Mouse (Mus musculus) kidney, postnatal 25 days (tissue): ENCODE data around the gene Nrxn3.

Source experiments
- DNase-seq, 2 experiments: peaks; one replicate each; pipeline ENCODE4 v3.0.0; 2021; ENCODE audit warnings: mixed read lengths in 2 of 2

Nrxn3 gene

DNA sequence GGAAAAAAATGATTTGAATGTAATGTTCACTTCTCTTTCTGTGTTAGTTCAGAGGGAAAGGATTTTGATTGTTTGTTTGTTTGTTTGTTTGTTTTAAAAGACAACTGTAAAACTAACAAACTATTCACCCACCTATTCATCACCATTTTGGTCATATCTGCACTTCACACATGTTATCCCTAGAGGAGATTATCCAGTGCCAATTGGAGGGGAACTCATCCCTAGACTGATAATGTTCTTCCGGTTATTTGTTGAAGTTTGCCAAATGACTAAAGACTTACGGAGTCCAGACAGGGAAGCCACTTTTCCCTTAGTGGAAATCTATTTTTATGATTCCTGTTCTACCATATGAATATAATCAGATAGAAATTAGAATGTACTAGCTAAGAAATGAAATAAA lies 831.5 kb downstream of the Nrxn3 start:
- DNase-seq: no peak

DNA sequence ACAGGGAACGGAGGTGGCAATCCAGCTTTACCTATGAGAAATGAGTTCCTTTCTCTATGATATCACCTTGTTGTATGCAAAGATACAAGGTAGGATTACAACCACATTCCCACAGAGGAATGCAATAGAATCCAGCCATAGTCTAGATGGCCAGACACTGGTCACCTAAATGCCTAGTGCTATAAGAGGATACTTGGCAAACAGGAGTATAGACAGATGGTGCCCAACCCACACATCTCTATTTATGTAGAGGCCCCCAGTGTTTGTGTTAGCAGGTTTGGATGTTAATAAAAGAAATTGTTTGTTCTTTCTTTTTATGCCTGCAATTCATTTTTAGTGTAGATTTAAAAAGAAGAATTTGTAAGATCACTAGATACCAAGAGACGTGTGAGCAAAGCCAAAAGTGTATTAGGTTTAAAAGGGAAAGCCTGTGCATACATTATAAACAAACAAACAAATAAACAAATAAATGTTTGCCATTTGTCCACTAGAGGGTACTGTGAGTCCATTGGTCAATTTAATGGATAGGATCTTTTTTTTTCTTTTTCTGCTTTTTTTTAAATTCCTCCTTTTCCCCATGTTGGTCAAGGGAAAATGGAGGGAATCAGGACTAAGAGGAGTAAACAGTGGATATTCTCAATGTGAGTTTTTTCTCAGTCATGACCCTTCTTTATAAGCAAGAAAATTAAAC lies 832.2 kb downstream of the Nrxn3 start:
- no peak for DNase-seq

DNA sequence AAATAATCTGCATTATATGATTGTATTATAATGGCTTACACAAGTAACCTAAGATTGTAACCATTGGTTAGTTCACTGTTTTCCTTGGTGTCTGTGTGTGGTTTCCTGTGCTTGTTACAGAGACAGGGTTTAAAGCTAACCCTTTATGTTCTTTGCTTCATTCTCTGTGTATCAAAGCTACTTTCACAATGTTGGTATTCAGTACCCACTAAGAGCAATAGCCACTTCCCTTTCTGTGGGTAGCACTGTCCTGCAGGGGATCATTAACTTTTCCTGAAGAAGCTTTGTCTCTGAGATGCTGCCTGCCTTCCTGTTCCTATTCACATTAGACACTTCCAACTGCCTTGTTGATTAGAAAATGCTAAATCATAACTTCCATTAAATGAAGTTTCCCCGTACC lies 836.2 kb downstream of the Nrxn3 start:
- DNase-seq: no peak

DNA sequence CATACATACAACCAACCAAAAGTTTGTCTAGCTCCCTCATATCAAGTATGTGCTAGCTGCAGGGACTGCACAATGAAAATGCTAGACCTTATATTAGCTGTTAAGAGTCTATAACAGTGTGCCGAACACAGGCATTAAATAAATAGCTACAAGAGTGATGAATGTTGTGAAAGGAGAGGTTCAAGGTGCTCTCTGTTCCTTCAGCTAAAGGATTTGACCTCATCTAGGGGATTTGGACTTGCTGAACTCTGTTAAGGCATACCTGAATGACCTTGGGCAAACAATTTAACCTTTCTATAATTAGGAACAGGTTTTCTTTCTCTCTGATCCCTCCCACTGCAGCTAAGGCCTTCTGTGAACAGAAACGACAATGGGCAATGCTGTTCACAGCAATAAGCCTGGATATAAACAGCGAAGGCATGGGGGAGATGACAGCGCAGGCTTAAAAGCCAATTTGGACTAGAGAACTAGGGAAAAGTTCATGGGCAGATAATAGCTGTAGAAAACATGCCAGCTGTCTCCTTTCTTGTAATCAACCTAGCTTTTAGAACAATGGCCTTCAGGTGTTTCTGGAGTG lies 839.4 kb downstream of the Nrxn3 start:
- no peak for DNase-seq

DNA sequence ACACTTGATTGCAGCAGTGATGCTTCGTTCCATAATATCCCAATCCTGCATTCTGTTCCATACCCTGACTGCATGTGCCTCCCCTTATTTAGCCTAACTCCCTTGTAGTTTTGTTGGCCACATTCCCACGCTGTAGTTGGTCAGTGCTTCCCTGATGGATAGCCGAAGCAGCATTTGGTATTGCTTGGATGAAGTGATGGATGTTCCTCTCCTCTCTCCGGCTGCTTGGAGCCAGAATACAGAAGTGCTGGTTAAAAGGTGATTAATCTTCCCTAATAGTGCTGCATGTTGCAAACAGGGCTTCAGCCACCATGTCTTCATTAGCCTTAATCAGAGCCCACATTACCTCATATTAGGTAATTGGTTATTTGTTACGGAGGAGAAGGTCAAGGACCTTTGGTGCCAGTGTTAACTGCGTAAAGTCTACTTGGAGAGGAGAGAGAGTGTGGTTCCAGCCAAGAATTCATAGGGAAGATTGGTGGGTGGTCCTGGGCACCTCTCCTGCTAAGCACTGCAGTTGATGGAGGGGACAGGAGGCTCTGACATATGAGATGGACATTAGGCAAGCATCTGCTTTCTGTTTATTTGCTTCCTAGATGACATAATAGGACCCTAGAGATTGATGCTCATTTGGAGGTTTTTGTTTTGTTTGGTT lies 846.2 kb downstream of the Nrxn3 start:
- DNase-seq: no peak

DNA sequence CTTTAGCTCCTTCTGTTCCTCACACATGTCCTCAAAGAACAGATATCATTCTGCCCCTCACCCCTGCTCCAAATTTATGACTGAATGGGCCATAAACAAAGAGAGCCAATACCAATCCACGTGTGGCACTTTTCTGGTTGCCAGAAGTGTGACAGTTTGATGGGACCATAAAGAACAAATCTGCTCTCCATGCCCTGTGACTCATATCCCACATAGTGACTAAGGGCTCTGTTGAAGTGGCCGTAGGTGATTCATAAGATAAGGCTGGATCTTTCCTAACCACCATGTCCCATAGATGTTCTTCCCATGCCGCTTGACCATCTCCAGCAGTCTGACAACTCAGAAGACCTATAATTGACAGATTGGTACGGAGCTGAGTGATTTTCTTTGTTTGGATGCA lies 869.8 kb downstream of the Nrxn3 start:
- no peak for DNase-seq

DNA sequence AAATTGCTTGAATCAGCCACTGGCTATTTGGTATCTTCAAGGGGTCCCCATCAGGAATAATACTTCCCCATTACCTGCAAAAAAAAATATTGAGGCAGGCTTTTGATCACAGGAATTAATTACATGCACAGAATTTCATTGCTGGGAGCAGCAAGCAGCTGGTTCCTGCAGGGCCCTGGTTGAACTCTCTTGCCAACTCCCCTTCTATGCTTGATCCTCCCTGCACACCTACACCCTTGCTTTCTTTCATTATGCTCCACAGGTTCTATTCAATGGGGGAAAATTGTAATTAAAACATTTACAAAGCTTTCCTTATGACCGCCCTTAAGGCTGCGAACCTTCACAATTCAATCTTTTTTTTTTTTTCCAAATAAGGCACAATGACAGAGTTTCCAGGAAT lies 891.0 kb downstream of the Nrxn3 start:
- DNase-seq: no peak

DNA sequence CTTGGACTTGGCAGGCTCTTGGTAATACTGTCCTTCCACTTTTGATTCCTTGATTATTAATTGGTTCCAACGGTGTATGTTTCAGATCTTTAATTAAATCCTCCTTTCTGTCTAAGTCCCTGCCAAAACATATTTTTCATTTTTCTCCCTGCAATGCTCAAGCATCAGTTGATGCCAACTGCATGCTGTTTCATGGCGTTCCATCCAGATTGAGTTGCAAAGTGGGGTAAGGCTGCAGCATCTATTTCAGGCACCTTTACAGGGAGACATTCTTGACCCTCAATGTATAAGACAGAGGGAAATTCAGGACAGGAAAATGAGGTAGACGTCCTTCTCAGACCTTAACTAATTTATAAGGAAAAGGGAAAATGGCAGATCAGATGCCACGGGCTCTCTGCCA lies 903.1 kb downstream of the Nrxn3 start:
- DNase-seq: no peak

DNA sequence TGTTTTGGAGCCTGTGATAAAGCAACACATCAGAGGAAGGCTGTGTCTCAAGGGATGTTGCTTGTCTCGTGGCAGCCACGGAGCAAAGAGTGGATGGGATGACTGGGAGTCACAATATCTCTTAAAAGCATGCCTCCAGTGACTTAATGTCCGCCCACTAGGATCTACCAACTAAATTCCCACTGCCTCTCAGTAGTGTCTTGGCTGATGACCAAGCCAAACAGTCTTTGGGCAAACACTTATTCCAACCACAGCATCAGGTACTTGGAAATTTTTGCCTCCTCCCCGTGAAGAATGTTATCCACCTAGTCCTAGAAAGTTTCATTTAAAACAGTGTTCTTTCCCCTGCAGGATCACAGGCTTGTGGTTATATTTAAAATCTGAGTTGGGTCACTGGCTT lies 917.4 kb downstream of the Nrxn3 start:
- no peak for DNase-seq

DNA sequence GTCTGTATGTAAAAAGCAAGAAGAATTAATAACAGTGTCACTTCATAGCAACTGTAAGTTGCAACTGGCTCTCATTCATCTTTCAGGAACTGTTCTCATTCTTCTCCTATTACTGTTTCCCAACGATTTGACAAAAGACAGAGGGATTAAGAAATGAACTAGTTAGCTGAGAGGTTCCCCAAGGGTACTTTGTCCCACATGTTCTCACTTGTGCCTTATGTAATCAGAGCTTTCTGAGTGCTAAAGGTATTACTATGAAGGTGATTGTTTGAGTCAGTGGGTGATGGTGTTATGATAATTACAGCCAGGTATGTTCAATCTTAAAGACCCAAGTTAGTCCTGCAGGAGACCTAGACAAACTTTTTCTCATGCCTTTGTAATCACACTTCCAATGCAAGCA lies 918.8 kb downstream of the Nrxn3 start:
- no peak for DNase-seq

DNA sequence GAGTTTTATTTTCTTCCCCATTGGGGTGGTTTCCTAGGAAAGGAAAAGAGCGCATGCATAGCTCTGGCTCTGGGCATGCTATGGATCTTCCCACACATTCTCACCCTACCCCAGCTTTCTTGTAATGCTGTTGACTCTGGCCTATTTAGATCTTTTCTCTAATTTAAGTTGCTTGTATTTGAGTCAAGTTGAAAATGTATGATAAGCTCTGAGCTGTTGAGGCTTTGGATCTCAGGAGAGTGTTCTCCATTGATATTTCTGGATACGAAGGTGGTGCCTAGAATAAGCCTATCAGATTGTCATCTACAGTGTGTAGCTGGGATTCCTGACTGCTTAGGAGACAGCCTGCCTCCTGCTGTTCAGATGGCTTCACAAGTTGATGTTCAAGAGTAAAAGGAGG lies 930.5 kb downstream of the Nrxn3 start:
- DNase-seq: no peak

DNA sequence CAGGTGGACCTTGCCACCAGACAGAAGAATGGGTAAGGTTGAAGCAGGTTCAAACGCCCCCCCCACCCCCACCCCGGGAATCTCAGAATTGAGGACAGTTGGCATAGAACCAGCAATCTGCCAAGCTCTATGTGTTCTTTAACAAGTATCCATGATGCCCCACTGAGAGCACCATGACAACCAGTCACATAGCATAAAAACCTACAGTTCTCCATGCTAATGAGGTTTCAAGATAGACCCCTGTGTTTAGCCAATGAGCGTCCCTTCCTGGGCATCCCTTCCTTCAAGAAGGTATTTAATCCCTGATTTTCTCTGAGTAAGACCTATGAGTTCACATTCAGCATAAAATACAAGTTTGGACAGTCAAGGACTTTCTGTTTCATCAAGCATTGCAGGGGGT lies 938.5 kb downstream of the Nrxn3 start:
- DNase-seq: no peak

DNA sequence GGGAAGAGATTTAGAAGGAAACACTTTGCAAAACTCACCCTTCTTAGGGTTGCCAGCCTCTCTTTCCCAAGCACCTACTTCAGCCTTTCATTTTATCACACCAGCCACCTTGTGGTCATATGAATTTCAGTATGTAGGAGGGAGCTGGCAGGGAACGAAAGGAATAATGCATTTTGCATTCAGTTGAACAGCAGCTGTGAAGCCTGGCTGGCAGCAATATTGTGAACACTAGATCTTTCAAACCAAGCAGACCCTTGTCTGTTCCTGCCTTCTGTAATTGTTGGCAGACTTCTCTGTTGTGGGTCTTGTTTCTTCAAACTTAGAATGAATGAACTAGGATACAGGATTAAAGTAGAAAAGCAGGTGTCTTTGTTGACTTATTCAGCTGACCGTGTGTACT lies 946.2 kb downstream of the Nrxn3 start:
- DNase-seq: no peak

DNA sequence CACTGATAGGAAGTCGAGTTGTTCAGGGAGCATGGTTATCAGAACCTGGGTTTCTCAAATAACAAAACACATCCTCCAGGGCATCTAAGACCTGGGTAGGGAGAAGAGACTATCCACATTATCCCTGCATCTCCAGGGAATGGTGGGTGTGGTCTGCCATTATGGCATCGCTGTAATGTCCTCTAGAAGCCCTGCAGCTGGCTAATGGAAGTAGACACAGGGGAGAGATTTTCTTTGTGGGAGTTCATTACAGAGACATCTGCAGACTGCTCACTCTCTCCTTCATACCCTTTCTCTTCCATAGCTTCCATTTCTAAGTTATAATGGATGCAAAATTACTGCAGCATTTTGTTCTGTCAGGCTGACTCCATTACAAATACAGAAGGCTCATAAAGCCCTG lies 950.1 kb downstream of the Nrxn3 start:
- DNase-seq: no peak

DNA sequence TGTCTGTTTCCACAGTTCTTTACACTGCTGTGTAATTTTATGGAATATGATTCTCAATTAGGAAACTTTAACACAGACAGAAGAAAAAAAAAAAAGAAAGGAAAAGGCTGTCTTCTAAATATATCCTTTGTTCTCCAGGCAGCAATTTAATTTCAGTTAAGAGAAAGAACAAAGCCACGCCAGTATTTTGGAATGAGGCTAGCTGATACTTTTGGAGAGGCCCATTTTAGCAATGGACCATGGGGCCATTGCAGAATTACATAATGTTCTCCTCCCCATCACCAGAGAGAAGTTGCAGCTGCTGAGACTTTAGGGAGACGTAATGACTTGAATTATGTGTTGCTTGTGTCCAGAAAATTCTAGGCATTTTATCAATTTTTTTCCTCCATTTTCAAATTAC lies 963.0 kb downstream of the Nrxn3 start:
- DNase-seq: no peak

DNA sequence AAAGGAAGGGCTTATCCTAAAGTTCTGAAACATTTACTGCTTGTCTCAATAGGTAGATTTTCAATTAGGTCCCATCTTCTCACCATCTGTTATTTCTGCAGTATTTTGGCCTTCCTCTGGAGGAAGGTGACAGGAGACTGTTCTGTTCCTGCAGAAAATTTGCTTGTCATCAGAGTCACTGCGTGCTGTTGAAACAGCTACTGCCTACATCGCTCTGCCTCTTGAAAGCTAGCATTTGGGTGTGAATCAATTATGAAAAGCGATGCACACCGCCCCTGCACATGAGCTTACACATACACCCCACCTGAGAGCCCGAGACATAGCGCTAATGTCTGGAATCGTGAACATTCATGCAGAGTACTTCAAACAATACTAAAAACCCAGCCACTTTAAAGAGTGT lies 966.4 kb downstream of the Nrxn3 start:
- DNase-seq: no peak

DNA sequence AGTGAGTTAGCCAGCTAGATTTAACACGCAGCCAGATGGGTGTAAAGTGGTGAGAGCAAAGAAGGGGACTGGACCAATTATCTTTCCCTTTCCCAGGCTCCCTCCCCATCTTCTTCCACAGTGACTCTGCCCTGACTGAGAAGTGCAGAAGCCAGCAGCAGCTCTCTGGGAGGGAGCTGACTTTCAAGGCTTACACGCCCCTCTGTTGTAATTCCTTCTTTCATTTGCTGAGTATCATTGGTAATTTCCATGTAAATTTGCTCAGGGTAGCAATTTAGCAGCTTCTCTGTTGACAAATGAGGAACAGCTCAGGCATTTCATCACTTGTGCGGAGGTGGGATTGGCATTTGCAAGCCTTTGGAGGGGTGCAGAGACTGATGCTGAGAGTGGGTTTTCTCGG lies 976.8 kb downstream of the Nrxn3 start:
- no peak for DNase-seq

DNA sequence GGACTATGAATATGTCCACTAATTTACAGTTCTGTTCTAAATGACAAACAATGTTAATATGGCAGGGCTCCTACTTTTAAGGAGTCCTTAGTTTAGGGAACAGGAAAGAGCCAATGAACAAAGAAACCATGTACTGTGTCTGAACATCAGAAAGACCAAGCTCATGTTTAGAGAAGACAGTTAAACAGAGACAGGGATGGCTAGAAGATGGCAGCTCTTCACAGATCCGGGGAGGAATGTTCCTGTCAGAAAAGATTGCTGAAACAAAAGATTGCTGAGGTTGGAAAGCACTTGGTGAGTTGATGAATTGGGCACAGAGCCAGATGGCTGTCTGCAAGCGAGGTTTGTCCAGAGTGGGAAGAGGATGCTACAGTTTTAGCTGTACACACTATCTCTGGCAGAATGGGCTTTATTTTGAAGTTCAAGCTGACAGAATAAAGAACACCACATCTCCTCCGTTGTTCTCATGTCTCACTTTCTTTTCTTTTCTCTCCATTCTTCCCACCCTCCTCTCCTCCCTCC lies 978.3 kb downstream of the Nrxn3 start:
- no peak for DNase-seq

DNA sequence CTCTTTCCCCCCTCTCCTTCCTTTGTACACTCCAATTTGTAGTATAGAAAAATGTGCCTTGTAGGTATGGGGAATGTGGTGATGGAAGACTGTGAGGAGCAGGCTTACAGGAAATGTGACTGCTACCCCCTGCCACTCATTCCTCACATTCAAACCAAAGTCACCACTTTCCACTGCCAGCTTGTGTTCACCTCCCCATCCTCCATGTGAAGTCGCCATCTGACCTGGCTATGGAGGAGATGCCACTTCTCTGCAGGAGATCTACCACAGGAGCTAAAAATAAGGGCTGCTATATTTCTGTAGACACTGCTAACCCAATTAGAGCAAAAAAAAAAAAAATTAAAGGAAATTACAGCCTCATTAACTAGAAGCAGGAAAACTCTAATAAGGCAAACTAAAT lies 980.3 kb downstream of the Nrxn3 start:
- no peak for DNase-seq

DNA sequence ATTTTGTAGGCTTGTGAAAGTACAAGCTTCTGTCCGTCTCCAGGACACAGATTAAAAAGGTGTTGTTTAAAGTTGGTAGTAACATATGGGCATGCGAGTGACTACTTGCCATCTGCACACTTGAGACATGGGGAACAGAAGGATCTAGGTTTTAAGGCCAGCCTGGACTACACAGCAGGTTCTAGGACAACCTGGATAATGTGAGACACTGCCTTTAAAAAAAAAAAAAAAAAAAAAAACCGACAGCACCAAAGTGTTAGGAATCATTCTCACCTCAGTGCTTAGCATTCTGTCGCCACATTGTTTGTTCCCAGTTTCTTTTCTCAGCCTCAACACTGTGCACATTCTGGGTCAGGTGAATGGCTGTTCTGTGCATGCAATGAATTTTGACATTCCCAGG lies 985.2 kb downstream of the Nrxn3 start:
- no peak for DNase-seq

DNA sequence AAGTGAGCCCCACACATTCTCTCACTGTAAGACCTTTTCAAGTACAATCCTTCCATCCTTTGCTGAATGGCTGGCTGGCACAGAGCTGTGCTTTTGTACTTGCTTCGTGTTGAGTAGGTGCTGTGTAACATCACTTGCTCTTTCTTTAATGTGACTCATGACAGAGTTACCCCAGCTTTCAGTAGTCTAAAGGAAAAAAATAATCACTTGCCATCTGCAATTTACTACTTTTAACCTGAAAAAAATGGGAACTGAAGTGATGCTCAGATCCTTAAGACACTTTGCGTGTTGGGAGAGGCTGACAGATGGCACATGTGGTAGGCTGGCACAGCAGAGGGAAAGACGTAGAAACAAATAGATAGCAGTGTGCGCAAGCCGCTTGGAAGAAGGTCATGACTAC lies 987.8 kb downstream of the Nrxn3 start:
- no peak for DNase-seq

DNA sequence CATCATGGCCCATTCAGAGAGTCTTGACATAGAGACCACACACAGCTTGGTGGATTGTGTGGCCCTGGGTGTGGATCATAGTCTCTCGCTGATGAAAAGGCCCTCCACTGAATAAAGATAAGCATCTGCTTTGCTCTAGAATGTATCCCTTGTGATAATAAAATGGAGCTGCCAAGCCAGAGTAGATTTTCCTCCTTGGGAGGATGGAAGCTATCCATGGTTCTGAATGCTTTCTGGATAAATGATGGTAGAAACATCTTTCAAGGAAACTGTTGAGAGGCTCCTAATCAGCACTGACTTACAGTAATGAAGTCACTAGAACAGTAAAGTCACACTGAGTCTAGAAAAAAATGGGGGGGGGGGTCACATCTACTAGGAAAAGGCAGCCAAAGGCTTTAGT lies 989.1 kb downstream of the Nrxn3 start:
- DNase-seq: no peak

DNA sequence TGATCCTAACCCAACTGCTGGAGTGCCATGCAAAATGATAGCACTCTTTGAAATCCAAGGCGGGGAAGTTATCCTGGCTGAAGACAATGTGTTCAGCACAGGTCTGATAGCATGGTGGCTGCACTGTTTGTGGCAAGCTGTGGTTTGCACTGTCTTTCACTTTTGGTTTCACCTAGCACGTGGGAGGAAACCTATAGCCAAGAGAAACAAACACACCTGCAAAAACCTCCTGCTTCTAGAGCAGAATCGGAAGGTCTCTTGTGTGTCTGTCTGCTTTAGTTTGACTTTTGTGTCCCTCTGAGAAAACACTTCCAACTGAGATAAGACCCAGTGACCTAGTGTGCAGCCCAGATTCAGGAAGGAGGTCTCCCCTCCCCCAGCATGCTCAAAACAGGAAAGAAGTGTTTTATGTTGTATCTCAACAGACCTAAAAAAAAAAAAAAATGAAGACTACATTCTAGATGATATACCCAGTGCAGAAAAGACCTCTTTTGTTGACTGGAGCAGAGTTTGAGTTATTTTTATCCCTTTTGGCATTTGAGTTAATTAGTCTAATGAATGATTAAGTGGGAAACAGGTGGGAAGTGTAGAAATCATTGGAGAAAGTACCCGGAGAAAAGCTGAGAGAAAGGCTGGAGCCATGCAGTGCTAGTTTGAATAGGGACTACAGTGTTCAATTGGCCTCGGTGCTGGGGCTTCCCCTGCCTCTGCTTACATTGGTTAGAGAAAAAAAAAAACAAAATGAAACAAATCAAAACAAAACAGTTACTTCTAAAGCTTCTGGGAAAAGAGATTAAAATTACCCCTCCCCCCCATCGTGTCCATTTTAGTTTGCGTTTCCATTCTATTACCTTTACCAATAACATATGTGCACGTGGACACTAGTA lies 996.8 kb downstream of the Nrxn3 start:
- no peak for DNase-seq
